Mouse (Mus musculus) intestine, postnatal 0 days (tissue): ENCODE data around the gene Gdpd4. TPM values are rescaled to one million over a fixed set of nuclear protein-coding genes. Genes with fewer than 3 reads are reported as not detected.
A peak's percentile ranks its signal among the peaks of the same experiment; 100 is the strongest.

Experiments
- ATAC-seq: fragments of 200-750 bp; cut with Nextera tagmentation; 2 replicates; pipeline ENCODE4 v1.8.0; 2017; ENCODE audit warnings: mild to moderate bottlenecking, moderate TSS enrichment, moderate library complexity
- H3K27ac ChIP-seq: fragments of 300-500 bp; sonication (generic); 2 replicates; pipeline ENCODE4 v1.5.1; 2014; ENCODE audit warnings: mild to moderate bottlenecking, low read depth, low read length, moderate library complexity
- H3K27me3 ChIP-seq: fragments of 300-500 bp; sonication (generic); replicated peaks from 2 replicates; pipeline ENCODE4 v1.6.1; 2014; ENCODE audit warnings: low read length, mixed read lengths; ENCODE audit not compliant: control insufficient read depth, insufficient read depth
- H3K36me3 ChIP-seq: fragments of 300-500 bp; sonication (generic); 2 replicates; pipeline ENCODE4 v1.6.1; 2014; ENCODE audit warnings: mild to moderate bottlenecking, moderate library complexity; ENCODE audit not compliant: control insufficient read depth, insufficient read depth
- H3K4me1 ChIP-seq: fragments of 300-500 bp; sonication (generic); replicated peaks from 2 replicates; pipeline ENCODE4 v1.6.1; 2014; ENCODE audit warnings: antibody characterized with exemption, low read length, mixed read lengths; ENCODE audit not compliant: control insufficient read depth, insufficient read depth
- H3K4me2 ChIP-seq: fragments of 300-500 bp; sonication (generic); replicated peaks from 2 replicates; pipeline ENCODE4 v1.6.1; 2014; ENCODE audit warnings: low read depth, mild to moderate bottlenecking, moderate library complexity
- H3K4me3 ChIP-seq: fragments of 300-500 bp; sonication (generic); 2 replicates; pipeline ENCODE4 v1.5.1; 2014; ENCODE audit warnings: low read depth, low read length
- H3K9ac ChIP-seq: fragments of 300-500 bp; sonication (generic); 2 replicates; pipeline ENCODE4 v1.6.1; 2014; ENCODE audit warnings: mild to moderate bottlenecking, low read depth, low read length
- H3K9me3 ChIP-seq: fragments of 300-500 bp; sonication (generic); 2 replicates; pipeline ENCODE4 v1.6.1; 2016; ENCODE audit warnings: mixed run types; ENCODE audit not compliant: control insufficient read depth
- CTCF ChIP-seq: sonication (generic); IDR thresholded peaks from 2 replicates; pipeline ENCODE4 v1.5.1; 2016; ENCODE audit warnings: low read depth, mild to moderate bottlenecking, control low read depth, antibody characterized with exemption, moderate library complexity
- WGBS: fragments of 180-500 bp; shearing (Covaris S2); extraction: QIAGEN DNeasy Blood & Tissue Kit; methylation state at CpG from one replicate; pipeline ENCODE4 v1.1.7; 2014; 5-methylcytosine and 5-hydroxymethylcytosine counted together
- polyA plus RNA-seq: library from polyadenylated mRNA; unstranded; fragments of >200 nt; fragmentation: Nextera tagmentation; extraction: Ambion mirVana; gene quantifications from 2 replicates; pipeline ENCODE4 v1.2.1, GENCODE M21; 2015

Gdpd4 gene
- polyA plus RNA-seq, 1 experiment from 2014 or later: not detected

DNA sequence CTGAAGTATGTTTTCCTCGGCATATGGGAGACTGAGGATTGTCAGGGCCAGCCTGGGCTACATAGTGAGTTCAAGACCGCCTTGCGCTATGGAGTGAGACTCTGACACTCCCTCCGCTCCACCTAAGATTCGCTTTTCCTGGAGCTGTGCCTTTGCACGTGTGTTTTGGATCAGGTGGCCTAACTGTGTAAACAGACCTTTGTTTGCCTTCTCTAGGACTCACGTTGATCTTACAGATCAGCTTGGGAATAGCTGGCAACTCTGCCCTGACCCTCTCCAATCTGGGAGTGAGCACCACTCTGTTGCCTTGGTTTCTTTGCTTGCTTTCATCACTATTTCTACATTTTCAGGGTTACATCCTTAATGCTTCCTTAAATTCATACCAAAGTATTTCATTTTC, 82.9 kb downstream of the Gdpd4 start:
- Histone ChIP-seq H3K4me1 (no peaks in the 10 kb centered on the region), H3K9me3 (no peaks in the 10 kb centered on the region), H3K4me3 (no peak overlapping the region), H3K27ac (no peak overlapping the region), H3K27me3 (no peaks in the 10 kb centered on the region), H3K9ac (no peak overlapping the region), H3K4me2 (no peak overlapping the region), H3K36me3 (no peaks in the 10 kb centered on the region)
- no peak for TF ChIP-seq CTCF
- WGBS: 59% methylated on average over 7 of the region's 7 CpGs
- no peak for ATAC-seq

DNA sequence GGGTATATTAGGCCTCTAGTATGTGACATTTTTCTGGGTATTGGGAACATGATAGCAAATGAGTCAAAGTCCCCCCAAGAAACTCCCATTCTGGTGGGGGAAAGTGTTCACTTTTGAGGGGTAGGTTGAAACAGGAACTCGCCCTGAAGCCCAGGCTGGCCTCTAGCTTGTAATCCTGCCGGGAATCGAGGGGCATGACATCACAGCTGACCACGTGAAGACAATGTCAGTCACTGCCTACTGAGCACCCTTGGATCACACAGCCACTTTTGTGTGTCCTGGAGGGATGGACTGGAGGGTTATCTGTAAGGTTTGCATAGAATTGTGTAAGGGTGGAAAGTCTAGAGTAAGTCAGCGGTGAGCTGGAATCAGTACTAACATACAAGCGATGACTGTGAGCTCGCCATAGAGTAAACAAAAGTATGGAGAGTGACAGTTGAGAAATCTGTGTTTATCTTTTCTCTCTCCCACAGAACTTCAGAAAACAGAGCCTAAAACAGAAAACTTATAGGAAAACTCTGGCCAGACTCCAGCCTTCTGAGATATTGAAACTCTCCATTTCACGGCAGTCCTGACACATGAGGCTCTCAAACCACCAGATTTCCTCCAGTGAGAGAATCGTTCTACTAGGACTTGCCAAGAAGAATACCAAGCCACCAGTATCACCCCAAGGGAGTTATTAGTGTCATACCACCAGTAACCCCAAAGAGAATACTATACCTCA, 128.5 kb downstream of the Gdpd4 start:
- no peak for ATAC-seq
- no peak for TF ChIP-seq CTCF
- Histone ChIP-seq H3K36me3 (peaks cover 19% of the 10 kb centered on the region), H3K4me1 (no peaks in the 10 kb centered on the region), H3K27ac (no peak overlapping the region), H3K9me3 (no peaks in the 10 kb centered on the region), H3K27me3 (no peaks in the 10 kb centered on the region), H3K4me2 (no peak overlapping the region), H3K4me3 (no peak overlapping the region), H3K9ac (no peak overlapping the region)
- 55% methylated on average over 9 of the region's 9 CpGs for WGBS

DNA sequence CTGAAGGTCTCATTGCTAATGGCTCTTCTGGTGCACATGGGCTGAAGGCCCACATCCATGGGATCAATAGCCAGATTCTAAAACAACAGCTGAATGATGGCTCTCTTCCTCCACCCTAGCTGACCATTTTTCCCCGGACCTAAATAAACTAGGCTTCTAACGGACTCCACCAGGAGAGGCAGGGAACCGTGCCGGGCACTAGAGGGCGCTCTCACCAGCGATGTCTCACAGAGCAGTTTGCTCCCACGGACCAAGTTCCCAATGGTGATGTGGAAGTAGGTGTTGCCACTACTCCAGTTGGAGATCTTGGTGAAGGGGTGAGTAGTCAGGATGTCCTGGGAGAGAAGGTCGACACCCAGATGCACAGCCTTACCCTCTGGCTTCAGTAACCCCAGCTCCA, 132.2 kb downstream of the Gdpd4 start:
- no peak overlapping the region for H3K27ac ChIP-seq
- H3K9ac ChIP-seq: no peak overlapping the region
- ATAC-seq: no peak; the same call in 1 of the 2 replicates
- no peaks in the 10 kb centered on the region for H3K9me3 ChIP-seq
- peak; percentile 82 for TF ChIP-seq CTCF
- H3K27me3 ChIP-seq: no peaks in the 10 kb centered on the region
- peaks cover 54% of the 10 kb centered on the region for H3K36me3 ChIP-seq
- H3K4me3 ChIP-seq: no peak overlapping the region
- WGBS: 18% methylated on average over 8 of the region's 8 CpGs
- H3K4me2 ChIP-seq: no peak overlapping the region
- H3K4me1 ChIP-seq: no peaks in the 10 kb centered on the region

DNA sequence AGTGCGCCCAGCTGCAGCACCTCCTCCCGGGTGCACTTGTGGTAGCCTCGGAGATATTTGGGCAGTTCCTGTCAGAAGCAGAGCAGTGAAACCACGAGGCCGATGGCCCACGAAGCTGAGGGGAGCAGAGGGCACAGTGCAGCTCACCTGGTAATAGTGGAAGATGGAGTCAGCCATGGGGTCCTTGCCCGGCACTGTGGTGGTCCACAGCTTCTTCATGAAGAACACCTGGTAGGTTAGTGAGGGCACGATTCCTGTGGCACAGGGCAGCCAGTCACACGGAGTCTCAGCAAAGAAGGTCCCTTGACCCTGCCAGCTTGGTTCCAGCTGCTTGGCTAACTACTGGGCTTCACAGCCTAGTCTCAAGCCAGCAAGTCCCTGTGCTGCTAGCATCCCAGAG, 134.7 kb downstream of the Gdpd4 start:
- Histone ChIP-seq H3K4me1 (no peaks in the 10 kb centered on the region), H3K4me2 (no peak overlapping the region), H3K9ac (no peak overlapping the region), H3K27ac (no peak overlapping the region), H3K9me3 (no peaks in the 10 kb centered on the region), H3K36me3 (peaks cover 70% of the 10 kb centered on the region), H3K4me3 (no peak overlapping the region), H3K27me3 (no peaks in the 10 kb centered on the region)
- 88% methylated on average over 9 of the region's 9 CpGs for WGBS
- no peak for TF ChIP-seq CTCF
- ATAC-seq: no peak

DNA sequence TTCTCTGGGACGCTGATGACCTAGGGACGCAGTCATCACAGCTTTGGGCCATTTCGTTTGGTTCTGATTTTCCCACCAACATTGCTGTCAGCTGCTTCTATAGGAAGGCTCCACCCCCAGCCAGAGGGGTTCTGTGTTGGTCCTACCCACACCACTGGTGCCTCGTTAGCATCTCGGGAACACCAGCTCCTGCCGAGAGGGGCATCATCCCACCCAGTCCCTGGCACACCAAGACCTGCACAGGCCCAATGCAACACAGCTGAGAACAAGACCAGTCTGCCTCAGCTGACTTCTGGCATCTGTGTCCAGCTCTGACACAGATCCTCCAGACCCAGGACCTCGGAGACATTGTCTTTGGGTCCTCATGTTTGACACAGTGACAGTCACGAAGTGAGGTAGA, 135.2 kb downstream of the Gdpd4 start:
- WGBS: 92% methylated on average over 8 of the region's 8 CpGs
- H3K27ac ChIP-seq: no peak overlapping the region
- H3K9ac ChIP-seq: no peak overlapping the region
- H3K4me2 ChIP-seq: no peak overlapping the region
- H3K4me3 ChIP-seq: no peak overlapping the region
- H3K9me3 ChIP-seq: no peaks in the 10 kb centered on the region
- TF ChIP-seq CTCF: no peak
- no peaks in the 10 kb centered on the region for H3K27me3 ChIP-seq
- ATAC-seq: no peak
- no peaks in the 10 kb centered on the region for H3K4me1 ChIP-seq
- peaks cover 70% of the 10 kb centered on the region for H3K36me3 ChIP-seq

DNA sequence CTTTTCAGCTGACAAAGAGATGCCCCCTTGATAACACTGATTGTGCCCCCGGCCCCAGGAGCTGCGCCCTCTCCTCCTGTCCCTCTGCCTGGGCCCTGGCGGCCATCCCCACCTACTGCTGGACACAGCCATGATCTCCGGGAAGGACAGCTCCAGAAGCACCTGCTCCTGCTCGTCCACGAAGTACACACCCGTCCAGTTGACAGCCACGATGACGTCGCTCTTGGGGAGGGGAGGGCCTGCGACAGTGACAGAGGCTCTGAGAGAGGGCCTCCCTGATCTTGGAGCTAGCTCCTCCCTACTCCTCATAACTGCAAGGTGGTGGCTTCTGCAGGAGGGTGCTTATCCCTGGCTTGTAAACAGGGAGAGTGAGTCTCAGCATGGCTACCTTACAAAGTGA, 146.5 kb downstream of the Gdpd4 start:
- Histone ChIP-seq H3K36me3 (peaks cover 89% of the 10 kb centered on the region), H3K4me3 (no peak overlapping the region), H3K27me3 (no peaks in the 10 kb centered on the region), H3K9me3 (no peaks in the 10 kb centered on the region), H3K4me2 (no peak overlapping the region), H3K9ac (no peak overlapping the region), H3K27ac (no peak overlapping the region), H3K4me1 (no peaks in the 10 kb centered on the region)
- no peak for TF ChIP-seq CTCF
- no peak for ATAC-seq
- 69% methylated on average over 11 of the region's 11 CpGs for WGBS
